Mouse (Mus musculus) bone marrow macrophage, adult 2 months (primary cell): ENCODE data around the gene Camk2b.

Source experiments
- CTCF ChIP-seq: IDR thresholded peaks from 2 replicates; pipeline ENCODE4 v1.5.1; 2012; ENCODE audit warnings: low read depth, mild to moderate bottlenecking, low read length, moderate library complexity
- POLR2A ChIP-seq: IDR thresholded peaks from 2 replicates; pipeline ENCODE4 v1.6.1; 2012; ENCODE audit warnings: mild to moderate bottlenecking, low read depth, low read length, borderline replicate concordance

GRCm38 (mm10) chr11:6013359-6013758, 52.8 kb downstream of the Camk2b start:
- TF ChIP-seq POLR2A, result no peak
- TF ChIP-seq CTCF, result no peak
